Mouse (Mus musculus): Measurements from ENCODE around the gene Il4i1. TPM values are rescaled to one million over a fixed set of nuclear protein-coding genes. Genes with fewer than 3 reads are reported as not detected.

Gene Il4i1
- total RNA-seq, 2 experiments from 2014 or later = 1.1 to 2.0 TPM

- DNase-seq (ENCODE audit: low spot score in 2 of 2) = peak; percentile 65 to 70
Measured at GRCm38 (mm10) chr7:44818751-44819235, 2.6 kb downstream of the Il4i1 start.

- DNase-seq (ENCODE audit: low spot score in 2 of 2) = peak in 1 of 2 experiments; percentile 8
Measured at GRCm38 (mm10) chr7:44819391-44819790, 3.2 kb downstream of the Il4i1 start.

- peak in 1 of 2 experiments; percentile 9 for DNase-seq (ENCODE audit: low spot score in 2 of 2)
Measured at GRCm38 (mm10) chr7:44819863-44820262, 3.7 kb downstream of the Il4i1 start.

GRCm38 (mm10) chr7:44820525-44820924 lies 4.3 kb downstream of the Il4i1 start:
- peak; percentile 0 to 4 for DNase-seq (ENCODE audit: low spot score in 2 of 2)

GRCm38 (mm10) chr7:44821666-44822448 lies 5.7 kb downstream of the Il4i1 start:
- DNase-seq (ENCODE audit: low spot score in 2 of 2) = peak; percentile 2 to 7

GRCm38 (mm10) chr7:44823409-44823808 lies 7.2 kb downstream of the Il4i1 start:
- DNase-seq (ENCODE audit: low spot score in 2 of 2) = peak in 1 of 2 experiments; percentile 11

GRCm38 (mm10) chr7:44824872-44825271 lies 8.7 kb downstream of the Il4i1 start:
- peak; percentile 84 to 86 for DNase-seq (ENCODE audit: low spot score in 2 of 2)

- no peak for DNase-seq (ENCODE audit: low spot score in 2 of 2)
Measured at GRCm38 (mm10) chr7:44826771-44827170, 10.6 kb downstream of the Il4i1 start.

- DNase-seq (ENCODE audit: low spot score in 2 of 2) = no peak
Measured at GRCm38 (mm10) chr7:44828706-44829105, 12.5 kb downstream of the Il4i1 start.

- no peak for DNase-seq (ENCODE audit: low spot score in 2 of 2)
Measured at GRCm38 (mm10) chr7:44832763-44833162, 16.6 kb downstream of the Il4i1 start.

- DNase-seq (ENCODE audit: low spot score in 2 of 2) = no peak
Measured at GRCm38 (mm10) chr7:44835373-44836015, 19.3 kb downstream of the Il4i1 start.

GRCm38 (mm10) chr7:44836016-44836404 lies 19.8 kb downstream of the Il4i1 start:
- no peak for DNase-seq (ENCODE audit: low spot score in 2 of 2)

GRCm38 (mm10) chr7:44836423-44837053 lies 20.4 kb downstream of the Il4i1 start:
- no peak for DNase-seq (ENCODE audit: low spot score in 2 of 2)

- no peak for DNase-seq (ENCODE audit: low spot score in 2 of 2)
Measured at GRCm38 (mm10) chr7:44838073-44838472, 21.9 kb downstream of the Il4i1 start.

GRCm38 (mm10) chr7:44839171-44839490 lies 22.9 kb downstream of the Il4i1 start:
- no peak for DNase-seq (ENCODE audit: low spot score in 2 of 2)

GRCm38 (mm10) chr7:44839491-44840191 lies 23.5 kb downstream of the Il4i1 start:
- peak; percentile 53 to 68 for DNase-seq (ENCODE audit: low spot score in 2 of 2)

GRCm38 (mm10) chr7:44840426-44840825 lies 24.2 kb downstream of the Il4i1 start:
- no peak for DNase-seq (ENCODE audit: low spot score in 2 of 2)

GRCm38 (mm10) chr7:44841825-44842463 lies 25.8 kb downstream of the Il4i1 start:
- no peak for DNase-seq (ENCODE audit: low spot score in 2 of 2)

GRCm38 (mm10) chr7:44845006-44845405 lies 28.8 kb downstream of the Il4i1 start:
- DNase-seq (ENCODE audit: low spot score in 2 of 2) = no peak

- no peak for DNase-seq (ENCODE audit: low spot score in 2 of 2)
Measured at GRCm38 (mm10) chr7:44846804-44847203, 30.6 kb downstream of the Il4i1 start.

- no peak for DNase-seq (ENCODE audit: low spot score in 2 of 2)
Measured at GRCm38 (mm10) chr7:44847772-44848171, 31.6 kb downstream of the Il4i1 start.

Measured in layer of hippocampus, postnatal 10 days (tissue).